Mouse (Mus musculus): ENCODE measurements around the gene Dtnbp1.

DNA sequence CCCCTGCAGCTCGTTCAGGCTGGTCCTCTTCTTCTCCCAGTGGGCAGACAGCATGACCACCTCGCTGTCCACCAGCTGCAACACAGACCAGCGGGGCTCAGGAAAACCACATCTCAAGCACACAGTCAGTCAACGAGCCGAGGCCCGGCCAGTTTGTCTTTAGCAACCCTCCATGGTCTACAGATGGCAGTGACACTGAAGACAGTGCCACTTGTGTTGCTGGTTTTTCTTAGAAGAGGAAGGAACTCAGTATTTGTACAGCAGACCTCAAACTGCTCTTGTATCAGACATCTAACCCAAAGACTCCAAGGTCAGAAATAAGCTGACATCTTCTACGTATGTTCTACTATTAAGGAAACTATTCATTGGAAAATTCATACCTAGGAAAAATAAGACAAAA is 19.1 kb downstream of the Dtnbp1 start:
- TF ChIP-seq CTCF (conservative IDR thresholded peaks at IDR 0.05; ENCODE audit: low read length) (no peak), POU5F1 (IDR thresholded peaks at IDR 0.05; ENCODE audit: borderline replicate concordance, low read length) (no peak)

All from E14TG2a.4 (cell line).